Mouse (Mus musculus) liver, embryonic 15.5 days (tissue): ENCODE data around the gene Dhrs3. TPM values are rescaled to one million over a fixed set of nuclear protein-coding genes. Genes with fewer than 3 reads are reported as not detected.

Source experiments
- ATAC-seq: fragments of 200-750 bp; cut with Nextera tagmentation; 2 replicates; pipeline ENCODE4 v1.8.0; 2017; ENCODE audit warnings: moderate number of reproducible peaks, mild to moderate bottlenecking, moderate library complexity; ENCODE audit not compliant: insufficient read depth
- H3K27ac ChIP-seq: fragments of 300-500 bp; sonication (generic); replicated peaks from 2 replicates; pipeline ENCODE4 v1.5.1; 2015; ENCODE audit warnings: mild to moderate bottlenecking, inconsistent platforms
- H3K27me3 ChIP-seq: fragments of 300-500 bp; sonication (generic); 2 replicates; pipeline ENCODE4 v1.6.1; 2015; ENCODE audit warnings: mild to moderate bottlenecking, inconsistent platforms
- H3K36me3 ChIP-seq: fragments of 300-500 bp; sonication (generic); replicated peaks from 2 replicates; pipeline ENCODE4 v1.6.1; 2015; ENCODE audit warnings: moderate library complexity, mild to moderate bottlenecking, inconsistent platforms
- H3K4me1 ChIP-seq: fragments of 300-500 bp; sonication (generic); replicated peaks from 2 replicates; pipeline ENCODE4 v1.6.1; 2015; ENCODE audit warnings: inconsistent platforms
- H3K4me2 ChIP-seq: fragments of 300-500 bp; sonication (generic); 2 replicates; pipeline ENCODE4 v1.6.1; 2015; ENCODE audit warnings: moderate library complexity, mild to moderate bottlenecking, inconsistent platforms
- H3K4me3 ChIP-seq: fragments of 300-500 bp; sonication (generic); replicated peaks from 2 replicates; pipeline ENCODE4 v1.5.1; 2015; ENCODE audit warnings: mild to moderate bottlenecking, inconsistent platforms
- H3K9ac ChIP-seq: fragments of 300-500 bp; sonication (generic); 2 replicates; pipeline ENCODE4 v1.6.1; 2015; ENCODE audit warnings: moderate library complexity, mild to moderate bottlenecking, inconsistent platforms
- H3K9me3 ChIP-seq: fragments of 300-500 bp; sonication (generic); replicated peaks from 2 replicates; pipeline ENCODE4 v1.6.1; 2016; ENCODE audit warnings: inconsistent platforms
- WGBS: fragments of 180-500 bp; shearing (Covaris S2); methylation state at CpG from one replicate; pipeline ENCODE4 v1.1.7; 2015; ENCODE audit warnings: mixed read lengths; ENCODE audit not compliant: insufficient replicate concordance; 5-methylcytosine and 5-hydroxymethylcytosine counted together
- polyA plus RNA-seq: library from polyadenylated mRNA; unstranded; fragments of >200 nt; fragmentation: Nextera tagmentation; extraction: Ambion mirVana; gene quantifications from 2 replicates; pipeline ENCODE4 v1.2.1, GENCODE M21; 2015

Gene Dhrs3
- polyA plus RNA-seq, 1 experiment from 2014 or later, result 27.6 TPM

- H3K4me3 ChIP-seq, result no peak overlapping the region
- H3K27ac ChIP-seq, result no peak overlapping the region
- no peaks in the 10 kb centered on the region for H3K9me3 ChIP-seq
- H3K9ac ChIP-seq, result no peak overlapping the region
- ATAC-seq, result no peak
- H3K4me1 ChIP-seq, result peaks cover 9% of the 10 kb centered on the region
- WGBS, result 78% methylated on average over 3 of the region's 3 CpGs
- H3K36me3 ChIP-seq, result no peaks in the 10 kb centered on the region
- no peaks in the 10 kb centered on the region for H3K27me3 ChIP-seq
- H3K4me2 ChIP-seq, result no peak overlapping the region
Measured at GRCm38 (mm10) chr4:144942433-144942832, 49.8 kb downstream of the Dhrs3 start.

GRCm38 (mm10) chr4:144943273-144943672 lies 50.6 kb downstream of the Dhrs3 start:
- 21% methylated on average over 5 of the region's 5 CpGs for WGBS
- H3K9me3 ChIP-seq, result no peaks in the 10 kb centered on the region
- 0 out of 2 replicates have a peak, but pooled peaks have one; percentile 25 for ATAC-seq

GRCm38 (mm10) chr4:144947738-144948390 lies 55.2 kb downstream of the Dhrs3 start:
- H3K4me3 ChIP-seq, result no peak overlapping the region
- H3K27me3 ChIP-seq, result no peaks in the 10 kb centered on the region
- H3K4me2 ChIP-seq, result no peak overlapping the region
- no peak for ATAC-seq
- H3K27ac ChIP-seq, result peak overlapping the region; percentile 21; the same call in 1 of the 2 replicates
- 55% methylated on average over 6 of the region's 6 CpGs for WGBS
- no peaks in the 10 kb centered on the region for H3K9me3 ChIP-seq
- no peak overlapping the region for H3K9ac ChIP-seq
- no peaks in the 10 kb centered on the region for H3K36me3 ChIP-seq
- H3K4me1 ChIP-seq, result peaks cover 46% of the 10 kb centered on the region

More at GRCm38 (mm10) chr4:144943273-144943672, 50.6 kb downstream of the Dhrs3 start:
- Histone ChIP-seq H3K27ac (no peak overlapping the region), H3K27me3 (no peaks in the 10 kb centered on the region), H3K9ac (no peak overlapping the region), H3K4me1 (peaks cover 17% of the 10 kb centered on the region), H3K4me2 (no peak overlapping the region), H3K4me3 (no peak overlapping the region), H3K36me3 (no peaks in the 10 kb centered on the region)

- no peaks in the 10 kb centered on the region for H3K27me3 ChIP-seq
- peak overlapping the region; percentile 80 for H3K27ac ChIP-seq
- no peaks in the 10 kb centered on the region for H3K36me3 ChIP-seq
- peak overlapping the region; percentile 20; the same call in 1 of the 2 replicates for H3K4me3 ChIP-seq
- peak overlapping the region; percentile 42; the same call in 1 of the 2 replicates for H3K9ac ChIP-seq
- WGBS, result 21% methylated on average over 9 of the region's 9 CpGs
- no peaks in the 10 kb centered on the region for H3K9me3 ChIP-seq
- ATAC-seq, result peak; percentile 98
- H3K4me1 ChIP-seq, result peaks cover 45% of the 10 kb centered on the region
- H3K4me2 ChIP-seq, result peak overlapping the region; percentile 62
Measured at GRCm38 (mm10) chr4:144949441-144950326, 57.1 kb downstream of the Dhrs3 start.

GRCm38 (mm10) chr4:144950327-144950711 lies 57.7 kb downstream of the Dhrs3 start:
- Histone ChIP-seq H3K4me2 (peak overlapping the region; percentile 62), H3K27ac (peak overlapping the region; percentile 80), H3K4me1 (peaks cover 45% of the 10 kb centered on the region), H3K9ac (peak overlapping the region; percentile 28; the same call in 1 of the 2 replicates), H3K36me3 (no peaks in the 10 kb centered on the region), H3K4me3 (no peak overlapping the region), H3K9me3 (no peaks in the 10 kb centered on the region), H3K27me3 (no peaks in the 10 kb centered on the region)
- ATAC-seq, result no peak
- WGBS, result 47% methylated on average over 3 of the region's 3 CpGs

- no peaks in the 10 kb centered on the region for H3K36me3 ChIP-seq
- WGBS, result 64% methylated on average over 3 of the region's 3 CpGs
- H3K9ac ChIP-seq, result no peak overlapping the region
- H3K27ac ChIP-seq, result no peak overlapping the region; the same call in none of the 2 replicates
- no peak for ATAC-seq
- no peak overlapping the region for H3K4me2 ChIP-seq
- H3K27me3 ChIP-seq, result no peaks in the 10 kb centered on the region
- H3K9me3 ChIP-seq, result no peaks in the 10 kb centered on the region
- H3K4me1 ChIP-seq, result peaks cover 45% of the 10 kb centered on the region
- no peak overlapping the region for H3K4me3 ChIP-seq
Measured at GRCm38 (mm10) chr4:144950883-144951282, 58.3 kb downstream of the Dhrs3 start.

GRCm38 (mm10) chr4:144951859-144952258 lies 59.2 kb downstream of the Dhrs3 start:
- H3K4me1 ChIP-seq, result peaks cover 49% of the 10 kb centered on the region
- H3K4me2 ChIP-seq, result no peak overlapping the region
- H3K4me3 ChIP-seq, result no peak overlapping the region
- ATAC-seq, result no peak
- H3K27me3 ChIP-seq, result no peaks in the 10 kb centered on the region
- H3K36me3 ChIP-seq, result no peaks in the 10 kb centered on the region
- H3K27ac ChIP-seq, result no peak overlapping the region
- no peak overlapping the region for H3K9ac ChIP-seq
- WGBS, result 78% methylated on average over 7 of the region's 7 CpGs
- H3K9me3 ChIP-seq, result no peaks in the 10 kb centered on the region

- H3K9ac ChIP-seq, result no peak overlapping the region
- 0 out of 2 replicates have a peak overlapping the region, but pooled peaks have one; percentile 7 for H3K27ac ChIP-seq
- H3K4me3 ChIP-seq, result no peak overlapping the region
- H3K9me3 ChIP-seq, result no peaks in the 10 kb centered on the region
- no peaks in the 10 kb centered on the region for H3K36me3 ChIP-seq
- peaks cover 47% of the 10 kb centered on the region for H3K4me1 ChIP-seq
- 94% methylated on average over 1 of the region's 1 CpGs for WGBS
- no peaks in the 10 kb centered on the region for H3K27me3 ChIP-seq
- ATAC-seq, result no peak
- H3K4me2 ChIP-seq, result no peak overlapping the region
Measured at GRCm38 (mm10) chr4:144953421-144953820, 60.8 kb downstream of the Dhrs3 start.

GRCm38 (mm10) chr4:144955863-144956262 lies 63.2 kb downstream of the Dhrs3 start:
- no peak for ATAC-seq
- no peak overlapping the region for H3K4me3 ChIP-seq

GRCm38 (mm10) chr4:144956293-144956692 lies 63.7 kb downstream of the Dhrs3 start:
- H3K4me1 ChIP-seq, result peaks cover 22% of the 10 kb centered on the region
- 16% methylated on average over 1 of the region's 1 CpGs for WGBS
- no peaks in the 10 kb centered on the region for H3K36me3 ChIP-seq
- ATAC-seq, result no peak
- H3K4me2 ChIP-seq, result no peak overlapping the region
- H3K9me3 ChIP-seq, result no peaks in the 10 kb centered on the region
- H3K27ac ChIP-seq, result no peak overlapping the region
- H3K27me3 ChIP-seq, result no peaks in the 10 kb centered on the region
- no peak overlapping the region for H3K4me3 ChIP-seq
- no peak overlapping the region for H3K9ac ChIP-seq

More at GRCm38 (mm10) chr4:144955863-144956262, 63.2 kb downstream of the Dhrs3 start:
- no peaks in the 10 kb centered on the region for H3K9me3 ChIP-seq
- H3K27ac ChIP-seq, result no peak overlapping the region
- peaks cover 26% of the 10 kb centered on the region for H3K4me1 ChIP-seq
- no peak overlapping the region for H3K9ac ChIP-seq
- WGBS, result 56% methylated on average over 1 of the region's 1 CpGs
- no peaks in the 10 kb centered on the region for H3K36me3 ChIP-seq
- no peaks in the 10 kb centered on the region for H3K27me3 ChIP-seq
- no peak overlapping the region for H3K4me2 ChIP-seq

GRCm38 (mm10) chr4:144957186-144957585 lies 64.6 kb downstream of the Dhrs3 start:
- Histone ChIP-seq H3K4me2 (no peak overlapping the region), H3K4me1 (peaks cover 24% of the 10 kb centered on the region)
- peak; percentile 68 for ATAC-seq

More at GRCm38 (mm10) chr4:144957186-144957585, 64.6 kb downstream of the Dhrs3 start:
- Histone ChIP-seq H3K9ac (no peak overlapping the region), H3K27ac (peak overlapping the region; percentile 59), H3K36me3 (no peaks in the 10 kb centered on the region), H3K9me3 (no peaks in the 10 kb centered on the region), H3K27me3 (no peaks in the 10 kb centered on the region), H3K4me3 (no peak overlapping the region)
- 65% methylated on average over 4 of the region's 4 CpGs for WGBS
